Mouse (Mus musculus): ENCODE data around the gene Irs2. TPM values are rescaled to one million over a fixed set of nuclear protein-coding genes. Genes with fewer than 3 reads are reported as not detected.

The Irs2 gene
- total RNA-seq, 1 experiment = 13.9 TPM

DNA sequence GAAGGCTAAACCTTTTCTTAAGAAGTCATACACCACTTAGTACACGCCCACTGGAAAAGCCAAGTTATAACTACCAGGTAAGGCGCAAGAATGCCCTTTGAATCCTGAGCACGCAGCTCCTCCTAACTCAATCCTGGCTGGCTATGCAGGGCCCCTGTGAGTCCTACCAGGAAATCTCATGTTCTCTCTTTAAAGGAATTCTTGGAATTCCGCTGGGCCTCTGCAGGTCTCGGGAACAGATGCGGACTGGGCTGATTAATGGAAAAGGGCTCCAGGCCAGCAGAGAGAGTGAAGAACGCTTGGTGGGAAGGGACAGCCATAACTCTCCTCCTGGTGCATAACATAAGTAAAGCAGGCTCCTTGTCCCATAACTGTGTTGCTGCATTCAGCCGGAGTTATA, 46.3 kb downstream of the Irs2 start:
- no peak for TF ChIP-seq HCFC1 (IDR thresholded peaks at IDR 0.05; ENCODE audit: borderline replicate concordance, insufficient read depth, low read length)
- TF ChIP-seq CHD2 (IDR thresholded peaks at IDR 0.05; ENCODE audit: low read depth, low read length) = no peak
- no peak for TF ChIP-seq MAFK (IDR thresholded peaks at IDR 0.05; ENCODE audit: insufficient read depth, low read depth, low read length)
- TF ChIP-seq ZNF384 (IDR thresholded peaks at IDR 0.05; ENCODE audit: low read depth, low read length) = no peak
- TF ChIP-seq ZC3H11A (IDR thresholded peaks at IDR 0.05; ENCODE audit: borderline replicate concordance, low read depth, low read length) = no peak
- Histone ChIP-seq H3K36me3 (ENCODE audit: control insufficient read depth, insufficient read depth, low read length, poor library complexity, severe bottlenecking) (no peaks in the 10 kb centered on the region), H3K9ac (ENCODE audit: insufficient read depth, low read depth, low read length, poor library complexity, severe bottlenecking) (no peak overlapping the region), H3K4me3 (ENCODE audit: insufficient read depth in 1 of 2, low read depth in 1 of 2, low read length in 2 of 2, poor library complexity in 1 of 2, severe bottlenecking in 1 of 2) (no peak overlapping the region), H3K27ac (ENCODE audit: insufficient read depth, low read depth, low read length, poor library complexity, severe bottlenecking) (no peak overlapping the region), H3K4me1 (ENCODE audit: control insufficient read depth in 2 of 2, insufficient read depth in 2 of 2, low read length in 2 of 2, poor library complexity in 1 of 2) (peaks cover 0 to 9% of the 10 kb centered on the region in 2 experiments; a peak in 1 of 4 replicates), H3K9me3 (ENCODE audit: control insufficient read depth, insufficient read depth, low read depth, low read length) (no peaks in the 10 kb centered on the region)
- in situ Hi-C loops (cut with MboI; ENCODE audit: low sequenced_read_pairs in 2 of 2, unreplicated experiment in 2 of 2) = no loop called here
- DNase-seq (ENCODE audit: low read depth, low spot score) = no peak

DNA sequence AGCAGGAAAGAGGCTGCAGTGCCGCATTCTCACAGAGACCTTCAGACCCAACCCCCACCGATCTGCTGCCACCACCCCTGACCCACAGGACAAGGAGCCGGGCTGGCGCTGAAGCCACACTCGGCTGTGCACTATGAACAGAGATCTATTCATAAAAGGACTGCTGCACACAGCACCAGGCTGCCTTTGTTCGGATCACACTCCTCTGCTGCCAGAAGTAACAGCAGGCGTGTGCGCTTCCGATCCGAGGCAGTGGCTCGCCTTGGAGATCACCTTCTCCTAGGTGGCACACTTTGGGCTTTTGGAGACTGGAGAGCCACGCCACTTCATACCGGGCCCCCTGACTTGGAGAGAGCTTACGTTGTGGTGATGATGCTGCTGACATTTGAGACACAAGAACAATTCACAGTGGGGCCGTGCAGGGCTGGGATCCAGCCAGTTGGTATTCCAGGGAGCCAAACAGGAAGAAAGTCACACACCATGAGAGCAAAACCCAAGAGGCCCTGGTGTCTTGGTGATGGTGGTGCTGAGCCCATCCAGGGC, 47.9 kb downstream of the Irs2 start:
- in situ Hi-C loops (cut with MboI; ENCODE audit: low sequenced_read_pairs in 2 of 2, unreplicated experiment in 2 of 2) = no loop called here

DNA sequence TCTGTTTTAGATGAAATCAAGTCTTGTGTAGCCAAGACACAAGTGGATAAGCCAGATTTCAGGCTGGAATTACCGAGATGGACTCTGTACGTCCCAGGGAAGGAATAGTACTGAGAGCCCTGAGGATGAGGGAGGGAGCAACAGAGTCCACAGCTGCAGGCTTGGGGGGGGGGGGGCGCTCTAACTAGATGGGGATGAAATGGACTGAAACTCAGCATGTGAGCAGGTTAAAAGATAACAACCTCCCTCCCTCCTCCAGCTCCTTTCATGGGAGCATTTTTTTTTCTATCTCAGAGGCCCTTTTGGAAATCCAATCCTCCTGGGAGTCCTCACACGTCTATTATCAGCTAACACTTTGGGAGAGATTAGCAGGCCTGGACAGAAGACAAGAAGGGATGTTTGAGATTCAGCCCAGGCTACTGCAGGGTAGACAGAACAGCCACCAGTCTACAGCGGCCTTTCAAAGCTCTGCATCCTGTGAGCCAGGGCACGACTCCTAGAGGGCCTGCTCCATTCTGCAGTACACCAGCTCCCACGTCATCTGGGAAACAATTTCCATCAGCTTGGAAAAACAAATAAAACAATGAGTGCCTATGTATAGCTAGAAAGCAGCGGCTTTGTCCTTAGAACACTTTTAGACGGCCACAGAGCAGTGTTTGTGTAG, 50.8 kb downstream of the Irs2 start:
- DNase-seq (ENCODE audit: low read depth, low spot score) = no peak
- TF ChIP-seq ZNF384 (IDR thresholded peaks at IDR 0.05; ENCODE audit: low read depth, low read length) = no peak
- TF ChIP-seq MAFK (IDR thresholded peaks at IDR 0.05; ENCODE audit: insufficient read depth, low read depth, low read length) = no peak
- TF ChIP-seq CHD2 (IDR thresholded peaks at IDR 0.05; ENCODE audit: low read depth, low read length) = no peak
- no peak for TF ChIP-seq HCFC1 (IDR thresholded peaks at IDR 0.05; ENCODE audit: borderline replicate concordance, insufficient read depth, low read length)
- TF ChIP-seq ZC3H11A (IDR thresholded peaks at IDR 0.05; ENCODE audit: borderline replicate concordance, low read depth, low read length) = no peak
- in situ Hi-C loops (cut with MboI; ENCODE audit: low sequenced_read_pairs in 2 of 2, unreplicated experiment in 2 of 2) = no loop called here
- Histone ChIP-seq H3K9ac (ENCODE audit: insufficient read depth, low read depth, low read length, poor library complexity, severe bottlenecking) (no peak overlapping the region), H3K4me3 (ENCODE audit: insufficient read depth in 1 of 2, low read depth in 1 of 2, low read length in 2 of 2, poor library complexity in 1 of 2, severe bottlenecking in 1 of 2) (no peak overlapping the region), H3K4me1 (ENCODE audit: control insufficient read depth in 2 of 2, insufficient read depth in 2 of 2, low read length in 2 of 2, poor library complexity in 1 of 2) (peaks cover 0 to 12% of the 10 kb centered on the region in 2 experiments; a peak in 1 of 4 replicates), H3K27ac (ENCODE audit: insufficient read depth, low read depth, low read length, poor library complexity, severe bottlenecking) (no peak overlapping the region), H3K9me3 (ENCODE audit: control insufficient read depth, insufficient read depth, low read depth, low read length) (no peaks in the 10 kb centered on the region), H3K36me3 (ENCODE audit: control insufficient read depth, insufficient read depth, low read length, poor library complexity, severe bottlenecking) (no peaks in the 10 kb centered on the region)

More for the DNA sequence above, 47.9 kb downstream of the Irs2 start:
- peaks cover 0 to 9% of the 10 kb centered on the region in 2 experiments; a peak in 1 of 4 replicates for H3K4me1 ChIP-seq (ENCODE audit: control insufficient read depth in 2 of 2, insufficient read depth in 2 of 2, low read length in 2 of 2, poor library complexity in 1 of 2)
- no peak for TF ChIP-seq ZNF384 (IDR thresholded peaks at IDR 0.05; ENCODE audit: low read depth, low read length)
- TF ChIP-seq HCFC1 (IDR thresholded peaks at IDR 0.05; ENCODE audit: borderline replicate concordance, insufficient read depth, low read length) = no peak
- no peak for TF ChIP-seq MAFK (IDR thresholded peaks at IDR 0.05; ENCODE audit: insufficient read depth, low read depth, low read length)
- TF ChIP-seq CHD2 (IDR thresholded peaks at IDR 0.05; ENCODE audit: low read depth, low read length) = no peak
- no peak for TF ChIP-seq ZC3H11A (IDR thresholded peaks at IDR 0.05; ENCODE audit: borderline replicate concordance, low read depth, low read length)
- no peak overlapping the region for H3K27ac ChIP-seq (ENCODE audit: insufficient read depth, low read depth, low read length, poor library complexity, severe bottlenecking)
- no peak for DNase-seq (ENCODE audit: low read depth, low spot score)
- H3K4me3 ChIP-seq (ENCODE audit: insufficient read depth in 1 of 2, low read depth in 1 of 2, low read length in 2 of 2, poor library complexity in 1 of 2, severe bottlenecking in 1 of 2) = peak overlapping the region in 1 of 2 experiments; percentile 8; a peak in 2 of 4 replicates
- H3K9ac ChIP-seq (ENCODE audit: insufficient read depth, low read depth, low read length, poor library complexity, severe bottlenecking) = peak overlapping the region; percentile 9; the same call in 1 of the 2 replicates
- H3K36me3 ChIP-seq (ENCODE audit: control insufficient read depth, insufficient read depth, low read length, poor library complexity, severe bottlenecking) = no peaks in the 10 kb centered on the region
- H3K9me3 ChIP-seq (ENCODE audit: control insufficient read depth, insufficient read depth, low read depth, low read length) = no peaks in the 10 kb centered on the region

DNA sequence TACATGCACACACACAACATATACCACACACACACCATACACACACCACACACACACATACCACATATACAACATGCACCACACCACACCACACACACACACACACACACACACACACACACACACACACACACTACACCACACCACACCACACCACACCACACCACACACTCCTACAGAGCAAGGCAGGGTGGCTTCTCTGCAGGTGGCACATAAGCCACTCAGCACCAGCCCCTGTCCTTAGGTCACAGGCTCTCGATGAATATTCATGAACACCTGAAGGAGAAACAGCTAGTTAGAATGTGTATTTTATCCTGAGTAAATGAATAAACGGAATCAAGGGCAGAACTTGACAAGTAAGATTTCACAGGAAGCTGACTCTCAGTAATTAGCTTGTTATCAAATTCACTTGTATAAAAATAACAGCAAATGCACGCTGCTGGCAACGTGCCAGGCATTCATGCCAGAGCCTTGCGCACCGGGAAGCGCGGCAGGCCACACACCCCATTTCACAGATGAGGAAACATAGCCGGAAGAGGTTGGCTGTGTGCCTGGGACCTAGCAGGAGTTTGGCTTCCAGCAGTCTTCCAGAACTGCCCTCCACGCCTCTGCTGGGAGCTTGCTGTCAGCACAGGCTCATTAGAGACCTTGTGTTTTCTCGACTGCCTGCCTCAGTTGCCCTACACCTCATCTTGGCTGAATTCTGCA, 54.8 kb downstream of the Irs2 start:
- TF ChIP-seq HCFC1 (IDR thresholded peaks at IDR 0.05; ENCODE audit: borderline replicate concordance, insufficient read depth, low read length) (no peak), ZC3H11A (IDR thresholded peaks at IDR 0.05; ENCODE audit: borderline replicate concordance, low read depth, low read length) (no peak), ZNF384 (IDR thresholded peaks at IDR 0.05; ENCODE audit: low read depth, low read length) (no peak), CHD2 (IDR thresholded peaks at IDR 0.05; ENCODE audit: low read depth, low read length) (no peak)
- no peak for DNase-seq (ENCODE audit: low read depth, low spot score)
- no peak overlapping the region for H3K4me3 ChIP-seq (ENCODE audit: insufficient read depth in 1 of 2, low read depth in 1 of 2, low read length in 2 of 2, poor library complexity in 1 of 2, severe bottlenecking in 1 of 2)
- H3K9me3 ChIP-seq (ENCODE audit: control insufficient read depth, insufficient read depth, low read depth, low read length) = no peaks in the 10 kb centered on the region
- no peaks in the 10 kb centered on the region for H3K36me3 ChIP-seq (ENCODE audit: control insufficient read depth, insufficient read depth, low read length, poor library complexity, severe bottlenecking)
- H3K4me1 ChIP-seq (ENCODE audit: control insufficient read depth in 2 of 2, insufficient read depth in 2 of 2, low read length in 2 of 2, poor library complexity in 1 of 2) = peaks cover 0 to 2% of the 10 kb centered on the region in 2 experiments; a peak in 1 of 4 replicates
- H3K27ac ChIP-seq (ENCODE audit: insufficient read depth, low read depth, low read length, poor library complexity, severe bottlenecking) = no peak overlapping the region
- H3K9ac ChIP-seq (ENCODE audit: insufficient read depth, low read depth, low read length, poor library complexity, severe bottlenecking) = no peak overlapping the region
- in situ Hi-C loops (cut with MboI; ENCODE audit: low sequenced_read_pairs in 2 of 2, unreplicated experiment in 2 of 2) = no loop called here
